Mouse (Mus musculus): ENCODE data around the gene Sh2b1. TPM values are rescaled to one million over a fixed set of nuclear protein-coding genes. Genes with fewer than 3 reads are reported as not detected.

Gene Sh2b1
- polyA plus RNA-seq, 1 experiment from 2014 or later = 33.7 TPM

GRCm38 (mm10) chr7:126464836-126465235, 10.4 kb downstream of the Sh2b1 start:
- Histone ChIP-seq H3K27me3 (ENCODE audit: control insufficient read depth, insufficient read depth, low read length) (peaks cover 3% of the 10 kb centered on the region; the same call in 1 of the 2 replicates), H3K9me3 (replicated peaks; ENCODE audit: control insufficient read depth, low read length) (no peaks in the 10 kb centered on the region), H3K27ac (ENCODE audit: low read depth, low read length) (peak overlapping the region; percentile 75), H3K4me3 (ENCODE audit: low read depth, low read length) (no peak overlapping the region), H3K4me2 (no peak overlapping the region), H3K36me3 (ENCODE audit: control insufficient read depth, insufficient read depth, low read length) (peaks cover 24% of the 10 kb centered on the region), H3K9ac (ENCODE audit: low read depth, low read length) (peak overlapping the region; percentile 36; the same call in 1 of the 2 replicates), H3K4me1 (ENCODE audit: control insufficient read depth, insufficient read depth, low read length) (peaks cover 33% of the 10 kb centered on the region)
- peak; percentile 11; the same call in 1 of the 2 replicates for ATAC-seq (replicated peaks; ENCODE audit: insufficient number of reproducible peaks, low FRiP score, low TSS enrichment)
- 35% methylated on average over 5 of the region's 5 CpGs for WGBS (ENCODE audit: insufficient replicate concordance)

GRCm38 (mm10) chr7:126464121-126464520, 11.1 kb downstream of the Sh2b1 start:
- Histone ChIP-seq H3K4me1 (ENCODE audit: control insufficient read depth, insufficient read depth, low read length) (peaks cover 33% of the 10 kb centered on the region), H3K4me3 (ENCODE audit: low read depth, low read length) (no peak overlapping the region), H3K9ac (ENCODE audit: low read depth, low read length) (no peak overlapping the region), H3K27ac (ENCODE audit: low read depth, low read length) (peak overlapping the region; percentile 75; the same call in 1 of the 2 replicates), H3K9me3 (replicated peaks; ENCODE audit: control insufficient read depth, low read length) (no peaks in the 10 kb centered on the region), H3K36me3 (ENCODE audit: control insufficient read depth, insufficient read depth, low read length) (peaks cover 23% of the 10 kb centered on the region), H3K27me3 (ENCODE audit: control insufficient read depth, insufficient read depth, low read length) (peaks cover 3% of the 10 kb centered on the region; the same call in 1 of the 2 replicates), H3K4me2 (no peak overlapping the region)
- 62% methylated on average over 4 of the region's 4 CpGs for WGBS (ENCODE audit: insufficient replicate concordance)
- no peak for ATAC-seq (replicated peaks; ENCODE audit: insufficient number of reproducible peaks, low FRiP score, low TSS enrichment)

GRCm38 (mm10) chr7:126463547-126463946, 11.7 kb downstream of the Sh2b1 start:
- Histone ChIP-seq H3K36me3 (ENCODE audit: control insufficient read depth, insufficient read depth, low read length) (peaks cover 17% of the 10 kb centered on the region), H3K9ac (ENCODE audit: low read depth, low read length) (no peak overlapping the region), H3K4me2 (no peak overlapping the region), H3K9me3 (replicated peaks; ENCODE audit: control insufficient read depth, low read length) (no peaks in the 10 kb centered on the region), H3K27me3 (ENCODE audit: control insufficient read depth, insufficient read depth, low read length) (peaks cover 3% of the 10 kb centered on the region; the same call in 1 of the 2 replicates), H3K27ac (ENCODE audit: low read depth, low read length) (no peak overlapping the region), H3K4me3 (ENCODE audit: low read depth, low read length) (no peak overlapping the region), H3K4me1 (ENCODE audit: control insufficient read depth, insufficient read depth, low read length) (peaks cover 37% of the 10 kb centered on the region)
- 52% methylated on average over 4 of the region's 4 CpGs for WGBS (ENCODE audit: insufficient replicate concordance)
- no peak for ATAC-seq (replicated peaks; ENCODE audit: insufficient number of reproducible peaks, low FRiP score, low TSS enrichment)

GRCm38 (mm10) chr7:126463004-126463403, 12.2 kb downstream of the Sh2b1 start, which contains the start of gene Atp2a1:
Atp2a1 (minus strand) TSS chr7:126463108.
- WGBS (ENCODE audit: insufficient replicate concordance) = 30% methylated on average over 5 of the region's 5 CpGs
- H3K36me3 ChIP-seq (ENCODE audit: control insufficient read depth, insufficient read depth, low read length) = peaks cover 12% of the 10 kb centered on the region

GRCm38 (mm10) chr7:126461626-126462025, 13.6 kb downstream of the Sh2b1 start:
- Histone ChIP-seq H3K27ac (ENCODE audit: low read depth, low read length) (no peak overlapping the region), H3K9me3 (replicated peaks; ENCODE audit: control insufficient read depth, low read length) (no peaks in the 10 kb centered on the region), H3K4me1 (ENCODE audit: control insufficient read depth, insufficient read depth, low read length) (peaks cover 36% of the 10 kb centered on the region), H3K36me3 (ENCODE audit: control insufficient read depth, insufficient read depth, low read length) (no peaks in the 10 kb centered on the region), H3K4me3 (ENCODE audit: low read depth, low read length) (no peak overlapping the region), H3K27me3 (ENCODE audit: control insufficient read depth, insufficient read depth, low read length) (peaks cover 3% of the 10 kb centered on the region; the same call in 1 of the 2 replicates), H3K9ac (ENCODE audit: low read depth, low read length) (0 out of 2 replicates have a peak overlapping the region, but pooled peaks have one; percentile 10), H3K4me2 (no peak overlapping the region)
- WGBS (ENCODE audit: insufficient replicate concordance) = 55% methylated on average over 3 of the region's 3 CpGs
- no peak for ATAC-seq (replicated peaks; ENCODE audit: insufficient number of reproducible peaks, low FRiP score, low TSS enrichment)

More at GRCm38 (mm10) chr7:126463004-126463403, 12.2 kb downstream of the Sh2b1 start, which contains the start of gene Atp2a1:
- H3K4me2 ChIP-seq = no peak within 1 kb of the TSS
- H3K9ac ChIP-seq (ENCODE audit: low read depth, low read length) = 0 out of 2 replicates have a peak within 1 kb of the TSS, but pooled peaks have one; percentile 28
- H3K4me1 ChIP-seq (ENCODE audit: control insufficient read depth, insufficient read depth, low read length) = peaks cover 40% of the 10 kb centered on the region
- no peak for ATAC-seq (replicated peaks; ENCODE audit: insufficient number of reproducible peaks, low FRiP score, low TSS enrichment)
- no peak within 1 kb of the TSS for H3K27ac ChIP-seq (ENCODE audit: low read depth, low read length)
- no peaks in the 10 kb centered on the region for H3K9me3 ChIP-seq (replicated peaks; ENCODE audit: control insufficient read depth, low read length)
- peaks cover 3% of the 10 kb centered on the region; the same call in 1 of the 2 replicates for H3K27me3 ChIP-seq (ENCODE audit: control insufficient read depth, insufficient read depth, low read length)
- H3K4me3 ChIP-seq (ENCODE audit: low read depth, low read length) = no peak within 1 kb of the TSS

- peaks cover 3% of the 10 kb centered on the region; the same call in 1 of the 2 replicates for H3K27me3 ChIP-seq (ENCODE audit: control insufficient read depth, insufficient read depth, low read length)
- no peak overlapping the region for H3K27ac ChIP-seq (ENCODE audit: low read depth, low read length)
- no peak overlapping the region for H3K4me3 ChIP-seq (ENCODE audit: low read depth, low read length)
- no peaks in the 10 kb centered on the region for H3K9me3 ChIP-seq (replicated peaks; ENCODE audit: control insufficient read depth, low read length)
- no peak for ATAC-seq (replicated peaks; ENCODE audit: insufficient number of reproducible peaks, low FRiP score, low TSS enrichment)
- H3K36me3 ChIP-seq (ENCODE audit: control insufficient read depth, insufficient read depth, low read length) = no peaks in the 10 kb centered on the region
- no peak overlapping the region for H3K9ac ChIP-seq (ENCODE audit: low read depth, low read length)
- H3K4me2 ChIP-seq = no peak overlapping the region
- WGBS (ENCODE audit: insufficient replicate concordance) = 54% methylated on average over 10 of the region's 10 CpGs
- peaks cover 31% of the 10 kb centered on the region for H3K4me1 ChIP-seq (ENCODE audit: control insufficient read depth, insufficient read depth, low read length)
Observed at GRCm38 (mm10) chr7:126460623-126461399, 14.4 kb downstream of the Sh2b1 start.

- ATAC-seq (replicated peaks; ENCODE audit: insufficient number of reproducible peaks, low FRiP score, low TSS enrichment) = no peak
- no peaks in the 10 kb centered on the region for H3K36me3 ChIP-seq (ENCODE audit: control insufficient read depth, insufficient read depth, low read length)
- no peak overlapping the region for H3K9ac ChIP-seq (ENCODE audit: low read depth, low read length)
- peaks cover 3% of the 10 kb centered on the region; the same call in 1 of the 2 replicates for H3K27me3 ChIP-seq (ENCODE audit: control insufficient read depth, insufficient read depth, low read length)
- H3K27ac ChIP-seq (ENCODE audit: low read depth, low read length) = no peak overlapping the region
- no peaks in the 10 kb centered on the region for H3K9me3 ChIP-seq (replicated peaks; ENCODE audit: control insufficient read depth, low read length)
- peaks cover 13% of the 10 kb centered on the region for H3K4me1 ChIP-seq (ENCODE audit: control insufficient read depth, insufficient read depth, low read length)
- 69% methylated on average over 11 of the region's 11 CpGs for WGBS (ENCODE audit: insufficient replicate concordance)
- H3K4me2 ChIP-seq = no peak overlapping the region
- no peak overlapping the region for H3K4me3 ChIP-seq (ENCODE audit: low read depth, low read length)
Observed at GRCm38 (mm10) chr7:126458844-126459618, 16.2 kb downstream of the Sh2b1 start.

GRCm38 (mm10) chr7:126458225-126458624, 17.0 kb downstream of the Sh2b1 start:
- Histone ChIP-seq H3K36me3 (ENCODE audit: control insufficient read depth, insufficient read depth, low read length) (no peaks in the 10 kb centered on the region), H3K27me3 (ENCODE audit: control insufficient read depth, insufficient read depth, low read length) (peaks cover 3% of the 10 kb centered on the region; the same call in 1 of the 2 replicates), H3K4me3 (ENCODE audit: low read depth, low read length) (no peak overlapping the region), H3K4me1 (ENCODE audit: control insufficient read depth, insufficient read depth, low read length) (peaks cover 11% of the 10 kb centered on the region), H3K27ac (ENCODE audit: low read depth, low read length) (no peak overlapping the region), H3K9me3 (replicated peaks; ENCODE audit: control insufficient read depth, low read length) (no peaks in the 10 kb centered on the region), H3K9ac (ENCODE audit: low read depth, low read length) (peak overlapping the region; percentile 23), H3K4me2 (no peak overlapping the region)
- no peak for ATAC-seq (replicated peaks; ENCODE audit: insufficient number of reproducible peaks, low FRiP score, low TSS enrichment)
- WGBS (ENCODE audit: insufficient replicate concordance) = 66% methylated on average over 5 of the region's 5 CpGs
